Mouse (Mus musculus): Measurements from ENCODE around the gene Dock8. TPM values are rescaled to one million over a fixed set of nuclear protein-coding genes. Genes with fewer than 3 reads are reported as not detected.
A peak's percentile ranks its signal among the peaks of the same experiment; 100 is the strongest.

The Dock8 gene
- total RNA-seq, 2 experiments from 2014 or later: 58.8 to 126 TPM

GRCm38 (mm10) chr19:25106315-25106714, 107.0 kb downstream of the Dock8 start:
- no peak for ATAC-seq (replicated peaks; ENCODE audit: poor library complexity, severe bottlenecking)

GRCm38 (mm10) chr19:25107417-25107816, 108.1 kb downstream of the Dock8 start:
- no peak for ATAC-seq (replicated peaks; ENCODE audit: poor library complexity, severe bottlenecking)

DNA sequence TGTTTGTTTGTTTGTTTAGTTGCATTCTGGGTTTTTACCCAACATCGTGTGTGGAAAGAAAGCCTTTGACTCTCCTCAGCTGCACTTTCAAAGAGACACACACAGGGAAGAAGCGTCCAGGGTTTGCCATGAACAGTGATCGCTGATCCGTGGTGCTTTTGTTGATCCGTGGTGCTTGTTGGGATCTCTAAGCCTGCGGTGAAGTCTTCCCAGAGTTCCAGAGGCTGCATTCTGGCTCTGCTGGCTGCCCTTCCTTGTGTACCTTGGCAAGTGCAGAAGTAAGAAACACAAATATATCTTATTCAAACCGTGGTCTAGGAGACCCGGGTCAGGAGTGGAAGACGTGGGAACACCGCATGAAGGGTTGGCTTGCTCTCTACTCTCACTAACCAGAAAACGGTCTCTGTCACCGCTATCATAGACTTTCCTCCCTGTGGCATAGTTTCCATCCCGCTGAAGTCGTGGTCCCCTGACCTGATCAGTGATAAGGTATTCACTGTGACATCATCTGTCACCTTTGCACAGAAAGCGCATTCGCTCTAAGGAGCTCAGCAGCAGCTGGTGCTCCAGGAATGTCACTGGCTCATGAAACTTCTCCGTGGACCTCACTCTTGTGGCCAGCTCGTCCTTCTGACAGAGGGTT, 112.4 kb downstream of the Dock8 start:
- ATAC-seq (replicated peaks; ENCODE audit: poor library complexity, severe bottlenecking): no peak

- no peak for ATAC-seq (replicated peaks; ENCODE audit: poor library complexity, severe bottlenecking)
Measured at GRCm38 (mm10) chr19:25116981-25117380, 117.6 kb downstream of the Dock8 start.

DNA sequence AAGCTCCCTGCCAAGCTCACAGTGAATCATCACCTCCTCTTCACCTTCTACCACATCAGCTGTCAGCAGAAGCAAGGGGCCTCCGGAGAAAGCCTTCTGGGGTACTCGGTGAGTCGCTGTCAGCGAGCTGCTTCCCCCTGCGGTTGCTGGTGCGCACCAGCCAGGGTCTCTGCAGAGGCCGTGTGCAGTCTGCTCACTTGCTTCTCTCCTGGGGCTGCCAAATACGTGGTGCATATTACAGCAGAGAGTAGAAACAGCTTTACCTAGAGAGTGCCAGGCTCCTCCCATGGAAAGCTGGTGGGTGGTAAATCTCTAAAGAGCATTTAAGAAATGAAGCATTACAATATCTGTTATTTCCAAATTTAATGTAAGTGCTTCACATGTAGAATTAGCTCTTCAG, 123.1 kb downstream of the Dock8 start:
- no peak for ATAC-seq (replicated peaks; ENCODE audit: poor library complexity, severe bottlenecking)

GRCm38 (mm10) chr19:25123031-25123430, 123.7 kb downstream of the Dock8 start:
- peak; percentile 45; the same call in 1 of the 2 replicates for ATAC-seq (replicated peaks; ENCODE audit: poor library complexity, severe bottlenecking)

DNA sequence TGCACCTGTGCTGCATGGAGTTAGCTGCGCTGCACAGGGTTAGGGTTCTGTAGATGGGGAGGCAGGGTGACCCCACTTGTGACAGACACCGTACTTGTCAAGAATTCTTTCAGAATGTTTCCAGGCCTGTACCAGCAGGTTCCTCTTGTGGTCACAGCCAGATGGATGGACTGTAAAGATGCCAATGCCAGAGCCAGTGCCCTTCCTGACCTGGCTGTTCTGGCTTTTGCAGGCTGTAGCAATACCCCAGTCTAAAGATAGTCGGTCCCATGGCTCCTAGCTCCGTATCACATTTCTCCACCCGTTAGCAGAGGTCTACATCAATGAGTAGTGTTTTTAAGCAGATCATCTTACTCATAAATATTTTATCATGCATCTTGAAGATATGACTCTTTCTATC, 124.1 kb downstream of the Dock8 start:
- ATAC-seq (replicated peaks; ENCODE audit: poor library complexity, severe bottlenecking): peak; percentile 26; the same call in 1 of the 2 replicates

DNA sequence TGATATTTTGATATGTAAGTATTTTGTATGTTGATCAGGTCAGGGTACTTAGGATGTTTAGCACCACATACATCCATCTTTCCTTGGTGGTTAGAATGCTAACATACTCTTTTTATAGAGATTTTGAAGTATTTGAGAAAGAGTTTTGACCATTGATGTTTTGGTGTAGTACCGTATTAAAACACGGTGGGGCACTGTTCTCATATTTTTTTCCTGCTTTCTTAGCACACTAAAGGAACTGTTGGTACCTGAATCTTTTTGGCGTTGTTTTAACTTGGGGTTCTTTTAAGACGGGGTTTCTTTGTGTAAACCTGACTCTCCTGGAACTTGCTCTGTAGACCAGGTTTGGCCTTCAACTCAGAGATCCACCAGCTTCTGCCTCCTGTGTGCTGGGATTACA, 133.0 kb downstream of the Dock8 start:
- no peak for ATAC-seq (replicated peaks; ENCODE audit: poor library complexity, severe bottlenecking)

GRCm38 (mm10) chr19:25133959-25134358, 134.6 kb downstream of the Dock8 start:
- no peak for ATAC-seq (replicated peaks; ENCODE audit: poor library complexity, severe bottlenecking)

GRCm38 (mm10) chr19:25136171-25136570, 136.8 kb downstream of the Dock8 start:
- no peak for ATAC-seq (replicated peaks; ENCODE audit: poor library complexity, severe bottlenecking)

DNA sequence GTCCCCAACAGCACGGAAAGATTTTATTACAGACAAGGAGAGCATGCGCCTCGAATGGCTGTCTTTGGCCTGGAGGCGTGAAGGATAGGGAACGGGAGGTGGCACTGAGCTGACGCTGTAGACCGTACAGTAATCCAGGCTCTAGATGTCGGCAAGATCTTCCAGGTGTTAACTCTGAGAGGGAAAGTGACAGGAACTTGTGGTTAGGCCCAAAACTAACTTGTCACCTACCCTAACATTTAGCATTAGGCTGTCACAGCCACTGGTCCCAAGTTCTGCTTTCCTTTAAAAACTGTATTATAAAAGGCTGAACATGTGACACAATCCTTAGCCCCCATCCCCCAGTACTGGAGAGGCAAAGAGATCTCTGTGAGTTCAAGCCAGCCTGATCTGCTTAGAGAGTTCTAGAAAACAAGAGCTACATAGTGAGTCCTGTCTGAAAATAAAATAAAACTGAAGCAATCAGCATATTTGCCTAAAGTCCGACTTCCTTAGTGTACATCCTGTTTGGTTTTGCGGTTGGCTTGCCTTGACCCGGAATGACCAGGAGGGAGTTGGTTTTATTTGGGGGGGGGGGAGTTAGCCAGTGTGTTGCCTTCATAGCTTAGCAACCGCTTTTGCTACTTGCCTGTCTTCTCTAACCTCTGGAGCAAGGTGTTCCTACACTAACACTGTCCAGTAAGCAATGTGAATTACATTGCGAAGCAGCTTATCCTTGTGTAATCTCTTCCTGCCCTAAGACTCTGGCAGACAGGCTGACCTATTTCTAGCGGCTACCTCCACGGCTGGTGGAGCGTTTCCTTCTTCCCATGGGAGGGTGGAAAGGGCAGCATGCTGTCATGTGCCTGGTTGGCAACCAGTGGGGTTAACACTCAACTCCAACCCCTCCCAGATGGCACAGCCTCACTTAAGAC, 138.8 kb downstream of the Dock8 start:
- ATAC-seq (replicated peaks; ENCODE audit: poor library complexity, severe bottlenecking): peak; percentile 72

DNA sequence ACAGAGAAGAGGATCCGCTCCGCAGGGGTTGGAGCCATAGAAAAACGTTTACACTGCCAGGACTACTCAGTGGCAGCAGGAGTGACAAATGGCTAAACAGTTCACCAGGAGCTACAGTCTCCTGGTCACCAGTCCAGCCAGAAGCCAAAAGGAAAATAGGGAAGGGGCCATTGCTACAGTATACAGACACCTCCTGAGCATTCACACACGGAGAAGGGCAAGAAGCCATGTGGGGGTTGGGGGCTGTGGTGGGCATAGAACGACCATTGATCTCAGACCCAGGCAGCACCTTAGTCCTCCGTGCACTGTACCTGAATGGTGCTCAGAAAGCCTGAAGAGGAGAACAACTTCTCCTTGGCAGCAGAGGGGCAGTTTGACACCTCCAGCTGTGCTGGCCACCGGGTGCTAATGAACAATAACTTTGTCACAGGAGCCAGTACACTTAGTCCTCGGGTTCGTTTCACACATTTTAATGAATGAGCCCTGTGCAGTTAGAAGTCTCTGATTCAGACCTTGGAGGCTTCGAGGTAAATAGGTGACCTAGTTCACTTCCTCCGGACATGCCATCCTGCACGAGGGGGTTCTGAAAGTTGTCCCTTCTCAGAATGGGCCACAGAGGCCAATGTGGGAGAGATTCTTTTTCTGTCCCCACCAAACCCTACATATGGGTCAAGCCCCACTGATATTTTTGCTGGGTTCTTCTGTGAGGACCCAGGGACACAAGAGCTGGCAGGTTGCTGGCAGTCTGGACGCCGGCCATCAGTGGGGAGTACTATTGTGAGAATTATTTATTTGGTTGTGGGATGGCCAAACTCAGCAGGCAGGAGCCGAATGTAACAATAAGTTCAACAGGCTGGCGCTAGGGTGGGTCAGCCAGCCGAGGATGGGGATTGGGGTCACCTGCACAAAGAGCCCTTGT, 145.0 kb downstream of the Dock8 start:
- ATAC-seq (replicated peaks; ENCODE audit: poor library complexity, severe bottlenecking): no peak

DNA sequence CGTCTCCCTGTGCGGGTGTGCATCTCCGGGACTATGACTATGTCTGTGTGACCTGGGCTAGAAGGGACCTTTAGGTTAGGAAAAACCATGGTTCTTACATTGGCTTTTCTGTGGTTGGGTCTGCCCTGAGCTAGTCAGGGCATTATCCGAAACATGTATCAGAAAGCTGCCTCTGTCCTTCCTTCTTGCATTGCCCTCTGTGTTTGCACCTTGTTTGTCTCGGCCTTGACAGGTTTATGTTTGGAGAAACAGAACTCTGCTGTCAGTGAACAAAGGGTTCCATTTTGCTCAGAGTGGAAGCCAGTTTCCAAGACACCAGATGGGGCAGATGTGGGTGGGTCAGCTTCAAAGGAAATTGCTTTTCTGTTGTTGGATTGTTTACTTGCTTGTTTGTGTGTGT, 145.8 kb downstream of the Dock8 start:
- no peak for ATAC-seq (replicated peaks; ENCODE audit: poor library complexity, severe bottlenecking)

GRCm38 (mm10) chr19:25146122-25146521, 146.8 kb downstream of the Dock8 start:
- ATAC-seq (replicated peaks; ENCODE audit: poor library complexity, severe bottlenecking): no peak

DNA sequence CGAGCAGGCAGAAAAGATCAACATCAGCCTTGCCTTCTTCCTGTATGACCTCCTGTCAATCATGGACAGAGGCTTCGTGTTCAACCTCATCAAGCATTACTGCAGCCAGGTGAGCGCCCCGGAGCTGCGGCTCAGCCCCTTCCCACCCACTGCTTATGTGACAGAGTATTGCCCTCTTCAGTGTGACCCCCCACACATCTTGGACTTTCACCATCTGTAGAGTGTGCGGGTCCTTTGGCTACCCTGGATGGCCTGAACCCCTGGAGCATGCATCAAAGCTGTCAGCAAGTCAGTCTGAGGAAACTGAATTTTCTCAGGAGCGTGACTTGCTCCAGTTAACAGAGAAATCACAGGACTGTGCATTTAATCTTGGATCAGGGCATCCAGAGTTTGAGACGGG, 150.5 kb downstream of the Dock8 start:
- no peak for ATAC-seq (replicated peaks; ENCODE audit: poor library complexity, severe bottlenecking)

DNA sequence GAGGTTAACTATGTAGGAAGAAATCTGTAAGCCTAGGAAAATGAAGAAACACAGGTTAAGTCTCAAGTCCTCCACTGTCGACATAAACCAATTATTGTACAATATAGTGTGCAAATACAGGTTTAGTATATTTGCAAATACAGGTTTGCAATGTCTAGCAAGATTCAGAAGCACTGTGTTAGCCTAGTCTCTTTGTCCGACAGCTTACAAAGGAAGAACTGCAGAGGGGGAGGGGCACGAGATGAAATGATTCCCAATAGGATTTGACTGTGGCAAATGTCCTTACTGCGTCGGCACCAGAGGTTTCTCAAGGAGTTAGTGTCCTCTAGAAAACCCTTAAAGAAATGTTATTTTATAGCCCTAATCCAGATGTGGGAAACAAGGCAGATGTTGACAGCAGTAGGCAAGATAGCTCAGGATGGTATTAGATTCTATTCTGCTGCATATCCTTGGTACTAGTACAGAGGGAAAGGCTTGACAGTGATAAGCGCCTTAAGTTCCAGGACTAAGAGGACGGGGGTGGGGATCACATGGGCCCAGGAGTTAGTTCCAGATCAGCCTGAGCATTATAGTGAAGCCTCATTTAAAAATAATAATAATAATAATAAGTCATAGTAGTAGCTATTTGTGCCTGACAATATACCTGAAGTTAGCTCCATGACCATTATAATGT, 155.3 kb downstream of the Dock8 start:
- ATAC-seq (replicated peaks; ENCODE audit: poor library complexity, severe bottlenecking): no peak

DNA sequence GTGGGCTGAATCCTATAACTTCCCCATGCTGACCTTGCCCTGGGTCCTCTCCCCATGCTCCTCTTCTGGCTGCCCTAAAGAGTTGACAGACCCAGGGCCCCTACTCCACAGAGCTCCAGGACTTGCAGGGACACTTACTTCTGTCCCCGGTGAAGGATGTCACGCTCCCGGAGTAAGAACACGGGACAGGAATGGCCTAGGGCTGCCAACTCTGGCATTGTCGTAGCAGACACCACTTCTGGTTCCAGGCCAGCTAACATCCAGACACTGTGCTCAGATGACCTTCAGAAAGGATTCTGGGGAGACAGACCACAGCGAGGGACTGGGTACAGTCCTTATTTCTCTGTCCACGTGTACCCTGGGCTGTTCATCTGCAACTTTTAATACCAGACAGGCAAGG, 155.9 kb downstream of the Dock8 start:
- no peak for ATAC-seq (replicated peaks; ENCODE audit: poor library complexity, severe bottlenecking)

DNA sequence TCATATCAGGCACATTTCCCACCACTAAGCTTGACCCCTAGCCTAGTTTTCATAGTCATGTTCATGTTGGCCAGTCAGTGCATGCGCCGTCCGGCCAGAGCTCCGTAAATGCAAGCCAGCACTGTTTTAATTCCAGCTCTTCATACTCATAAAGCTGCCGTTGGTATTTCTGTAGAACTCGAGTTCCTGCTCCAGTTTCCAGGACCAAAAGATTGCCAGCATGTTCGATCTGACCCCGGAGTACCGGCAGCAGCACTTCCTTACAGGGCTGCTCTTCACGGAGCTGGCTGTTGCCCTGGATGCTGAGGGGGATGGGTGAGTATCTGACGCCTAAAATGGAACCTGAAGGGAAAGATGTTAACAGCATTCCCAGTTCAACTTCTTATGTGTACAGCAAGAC, 156.4 kb downstream of the Dock8 start:
- no peak for ATAC-seq (replicated peaks; ENCODE audit: poor library complexity, severe bottlenecking)

DNA sequence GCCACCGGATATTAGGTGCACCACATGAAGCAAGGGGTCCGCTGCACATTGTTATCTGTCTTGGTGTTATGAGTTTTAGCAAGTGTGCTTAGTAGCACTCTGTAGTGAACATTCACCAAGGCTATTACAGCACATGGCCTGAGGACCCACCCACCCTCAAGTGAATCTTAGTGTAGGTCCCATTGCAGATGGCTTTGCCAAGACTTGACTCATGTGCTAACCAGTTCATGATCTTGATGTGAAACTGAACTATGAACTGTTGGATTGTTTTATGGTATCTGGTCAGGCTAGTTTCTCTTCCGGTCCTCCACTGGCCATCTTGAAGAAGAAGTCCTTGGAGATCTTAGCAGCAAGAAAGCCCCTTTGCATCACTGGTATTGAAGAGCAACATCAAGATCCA, 162.9 kb downstream of the Dock8 start:
- ATAC-seq (replicated peaks; ENCODE audit: poor library complexity, severe bottlenecking): no peak

DNA sequence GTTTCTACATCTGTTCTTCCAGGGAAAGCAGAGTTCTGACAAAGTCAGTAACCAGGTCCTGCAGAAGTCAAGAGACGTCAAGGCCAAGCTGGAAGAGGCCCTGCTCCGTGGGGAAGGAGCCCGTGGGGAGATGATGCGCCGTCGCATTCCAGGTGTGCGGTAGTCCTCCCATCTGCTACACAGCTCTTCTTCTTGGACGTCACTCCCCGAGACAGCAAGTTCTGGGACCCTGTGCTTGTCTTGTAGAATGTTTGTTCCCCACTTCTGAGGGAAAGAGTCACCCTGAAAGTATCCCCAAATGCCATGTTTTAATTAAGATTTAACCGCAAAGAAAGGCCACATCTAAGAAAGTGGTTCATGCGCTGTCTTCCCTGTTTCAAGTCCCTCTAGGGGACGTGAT, 164.1 kb downstream of the Dock8 start:
- ATAC-seq (replicated peaks; ENCODE audit: poor library complexity, severe bottlenecking): no peak

Data from granulocyte monocyte progenitor cell, adult 5-6 weeks (primary cell).